Mouse (Mus musculus) left cerebral cortex, adult 6 months (tissue): ENCODE measurements around the gene Gpr50. TPM values are rescaled to one million over a fixed set of nuclear protein-coding genes. Genes with fewer than 3 reads are reported as not detected.

ENCODE experiments used
- long read RNA-seq, 2 experiments: library from polyadenylated mRNA; unstranded; transcript quantifications; one replicate each; pipeline ENCODE4 v2.0.0; 2019 to 2020
- polyA plus RNA-seq: library from polyadenylated mRNA; unstranded; fragments of <200 nt; fragmentation: Nextera tagmentation; gene quantifications from 2 replicates; pipeline ENCODE4 v1.2.3, GENCODE M21; 2021

Gene Gpr50
- 0.36 and 0.58 TPM in 2 replicates for polyA plus RNA-seq
- long read RNA-seq, experiment 1, result 0 reads
- long read RNA-seq, experiment 2, result 0 reads

DNA sequence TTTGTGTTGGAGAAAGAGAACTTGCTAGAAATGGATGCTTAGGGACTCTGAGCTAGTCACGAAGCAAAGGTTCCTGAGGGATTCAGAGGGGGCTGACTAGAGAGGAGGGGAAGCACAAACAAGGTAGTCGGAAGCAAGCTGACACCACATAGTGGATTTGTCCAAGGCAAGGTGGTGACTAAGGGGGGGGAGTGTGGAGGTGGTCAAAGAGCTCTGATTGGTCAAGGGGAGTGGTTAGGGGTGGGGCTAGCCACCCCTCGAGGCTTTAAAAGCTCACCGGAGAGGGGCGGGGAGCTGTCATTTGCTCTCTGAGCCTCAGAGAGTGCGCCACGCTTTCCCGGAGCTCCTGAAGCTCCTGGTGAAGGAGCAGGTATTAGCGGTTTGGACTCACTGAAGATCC lies at the start of gene Gpr50:
TSS of gene Gpr50 (plus strand) at position 294 of the 400 bp plus-strand sequence.

Other genes starting within 250 kb of the Gpr50 start
- gene Cd99l2, start 170.8 kb upstream of the Gpr50 start, polyA plus RNA-seq, result 42.2 and 49.4 TPM in 2 replicates
- 29.1 and 30.0 TPM in 2 replicates for gene Hmgb3, start 107.7 kb upstream of the Gpr50 start, polyA plus RNA-seq
- 35.2 and 48.4 TPM in 2 replicates for gene Vma21, start 152.3 kb downstream of the Gpr50 start, polyA plus RNA-seq